Mouse (Mus musculus) ovary, postnatal 36 days (tissue): Measurements from ENCODE around the gene Cep97.
"Not testable (repeated sequence)": the region's sequence is repeated elsewhere in the genome, so short reads cannot be mapped to it uniquely, and the experiment has no call there.

Source experiments
- DNase-seq: peaks from one replicate; pipeline ENCODE4 v3.0.0; 2022; ENCODE audit warnings: low spot score, mixed read lengths

Cep97 gene

GRCm38 (mm10) chr16:55890346-55891136, 44.1 kb downstream of the Cep97 start:
- DNase-seq, result no peak

- DNase-seq, result no peak
These were observed 45.2 kb downstream of the Cep97 start for GRCm38 (mm10) chr16:55889451-55889850.

- DNase-seq, result no peak
These were observed 46.1 kb downstream of the Cep97 start for GRCm38 (mm10) chr16:55888584-55888960.

GRCm38 (mm10) chr16:55887814-55888583, 46.7 kb downstream of the Cep97 start:
- DNase-seq, result no peak

- DNase-seq, result no peak
These were observed 50.4 kb downstream of the Cep97 start for GRCm38 (mm10) chr16:55884246-55884645.

GRCm38 (mm10) chr16:55876025-55876424, 58.6 kb downstream of the Cep97 start:
- no peak for DNase-seq

- no peak for DNase-seq
These were observed 70.8 kb downstream of the Cep97 start for GRCm38 (mm10) chr16:55863832-55864231.

- DNase-seq, result peak; percentile 53
These were observed 71.4 kb downstream of the Cep97 start for GRCm38 (mm10) chr16:55863149-55863815.

- DNase-seq, result no peak
These were observed 73.6 kb downstream of the Cep97 start for GRCm38 (mm10) chr16:55861104-55861503.

- not testable (repeated sequence) for DNase-seq
These were observed 75.2 kb downstream of the Cep97 start for GRCm38 (mm10) chr16:55859421-55859820.

GRCm38 (mm10) chr16:55858465-55858864, 76.2 kb downstream of the Cep97 start:
- peak; percentile 60 for DNase-seq

GRCm38 (mm10) chr16:55852943-55853727, 81.5 kb downstream of the Cep97 start:
- peak; percentile 52 for DNase-seq

GRCm38 (mm10) chr16:55852515-55852914, 82.1 kb downstream of the Cep97 start:
- DNase-seq, result no peak

GRCm38 (mm10) chr16:55850485-55850884, 84.2 kb downstream of the Cep97 start:
- DNase-seq, result no peak
